Mouse (Mus musculus) left cerebral cortex, postnatal 36 days (tissue): ENCODE measurements at regions not wholly inside any gene's neighbourhood (a gene's known extent, or its start where the extent isn't known, plus 50 kb on each side); places are given as distances from the start of the nearest gene placed in this dataset.
A peak's percentile ranks its signal among the peaks of the same experiment; 100 is the strongest.

ENCODE experiments used
- DNase-seq, 2 experiments: peaks; one replicate each; pipeline ENCODE4 v3.0.0; 2021 to 2022; ENCODE audit warnings: low spot score in 2 of 2, mixed read lengths in 1 of 2
- intact Hi-C: fragments of 180-260 bp; cut with DNase I; formaldehyde crosslinking; loops from one replicate; pipeline ENCODE4 v1.15.1; 2025

- intact Hi-C loops = no loop called here
- DNase-seq = no peak
These were observed 92.1 kb downstream of the Bcl2l11 start for GRCm38 (mm10) chr2:128217784-128218467.

- DNase-seq = no peak
- intact Hi-C loops = no loop called here
These were observed 93.1 kb downstream of the Bcl2l11 start for GRCm38 (mm10) chr2:128218961-128219360.

DNA sequence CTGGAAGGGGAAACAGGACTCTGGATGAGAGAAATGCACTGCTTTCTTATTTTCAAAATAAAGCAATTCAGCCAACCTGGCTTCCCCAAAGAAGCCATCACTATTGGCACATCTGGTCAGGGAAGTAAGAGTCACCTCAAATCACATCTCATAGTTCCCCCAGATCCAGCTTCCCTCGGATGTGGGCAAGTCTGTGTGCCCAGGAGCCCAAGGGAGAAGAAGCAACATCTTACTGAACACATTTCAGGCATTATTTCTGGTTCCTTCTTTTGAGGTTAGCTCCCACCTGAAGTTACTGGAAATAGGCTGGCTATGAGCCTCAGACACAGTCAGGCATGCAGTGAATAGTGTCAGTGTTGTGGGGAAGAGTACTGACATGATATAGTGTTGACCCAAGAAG lies 95.2 kb downstream of the Bcl2l11 start:
- intact Hi-C loops = no loop called here
- DNase-seq = no peak

- intact Hi-C loops = no loop called here
- no peak for DNase-seq
These were observed 95.8 kb downstream of the Bcl2l11 start for GRCm38 (mm10) chr2:128221657-128222056.

- intact Hi-C loops = no loop called here
- no peak for DNase-seq
These were observed 100.7 kb downstream of the Bcl2l11 start for GRCm38 (mm10) chr2:128226465-128227047.

- intact Hi-C loops = no loop called here
- DNase-seq = no peak
These were observed 103.9 kb downstream of the Bcl2l11 start for GRCm38 (mm10) chr2:128229730-128230129.

GRCm38 (mm10) chr2:128230921-128231320 lies 105.1 kb downstream of the Bcl2l11 start:
- intact Hi-C loops = no loop called here
- DNase-seq = no peak

DNA sequence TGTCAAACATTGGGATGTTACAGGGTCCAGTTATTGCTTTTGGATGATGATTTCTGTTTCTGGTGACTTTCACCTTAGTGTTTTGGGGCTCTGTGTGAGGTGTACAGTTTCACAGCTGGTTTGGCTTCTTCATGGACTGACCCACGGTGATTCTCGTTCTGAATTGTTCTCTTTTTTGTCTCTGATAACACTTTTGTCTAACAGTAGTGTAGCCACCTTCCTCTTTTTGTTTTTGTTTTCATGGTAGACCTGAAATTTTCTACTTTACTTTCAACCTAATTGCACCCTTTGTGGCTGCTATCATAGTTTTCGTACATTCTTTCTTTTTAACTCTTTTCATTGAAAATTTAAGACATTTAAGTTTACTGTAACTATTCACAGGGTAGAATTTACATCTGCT lies 105.5 kb downstream of the Bcl2l11 start:
- DNase-seq = no peak
- intact Hi-C loops = no loop called here

GRCm38 (mm10) chr2:128232027-128232426 lies 106.2 kb downstream of the Bcl2l11 start:
- no peak for DNase-seq
- intact Hi-C loops = no loop called here

- DNase-seq = no peak
- intact Hi-C loops = no loop called here
These were observed 109.3 kb downstream of the Bcl2l11 start for GRCm38 (mm10) chr2:128235127-128235526.

DNA sequence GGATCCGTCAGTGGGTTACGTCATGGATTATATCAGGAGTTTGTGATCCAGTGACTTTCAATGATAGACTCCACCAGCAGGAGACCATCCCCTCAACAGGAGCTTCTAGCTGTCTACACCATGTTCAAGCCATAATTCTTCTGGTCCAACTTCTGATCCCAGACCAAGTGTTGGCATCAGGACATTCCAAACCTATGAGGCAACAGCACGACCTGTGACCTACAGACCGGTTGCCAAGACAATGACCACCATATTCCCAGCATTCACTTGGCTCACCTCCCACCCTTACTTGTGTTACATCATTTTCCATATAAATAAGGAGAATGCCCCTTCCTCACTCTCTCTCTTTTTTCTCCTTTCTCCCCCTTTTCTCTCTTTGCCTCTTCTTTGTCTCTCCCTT lies 113.6 kb downstream of the Bcl2l11 start:
- intact Hi-C loops = no loop called here

DNA sequence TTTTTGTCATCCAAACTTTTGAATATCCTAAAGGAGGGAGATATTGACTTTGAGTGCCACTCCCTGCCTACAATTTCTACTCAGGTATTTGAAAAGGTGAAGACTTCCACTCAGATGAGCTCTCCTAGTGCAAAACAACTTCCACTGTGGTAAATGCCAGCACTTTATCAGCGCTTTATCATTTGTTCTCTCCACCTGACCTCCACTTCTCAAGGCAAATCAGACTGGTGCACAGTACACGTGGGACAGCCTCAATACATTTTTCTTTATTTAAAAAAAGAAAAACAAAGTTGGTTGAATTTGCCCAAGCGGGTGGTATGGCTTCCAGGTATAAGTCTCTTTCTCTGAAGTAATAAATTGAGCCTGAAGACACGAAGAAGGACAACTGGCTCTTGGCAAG lies 114.2 kb downstream of the Bcl2l11 start:
- intact Hi-C loops = no loop called here

More for the DNA sequence above, 113.6 kb downstream of the Bcl2l11 start:
- DNase-seq = no peak

DNA sequence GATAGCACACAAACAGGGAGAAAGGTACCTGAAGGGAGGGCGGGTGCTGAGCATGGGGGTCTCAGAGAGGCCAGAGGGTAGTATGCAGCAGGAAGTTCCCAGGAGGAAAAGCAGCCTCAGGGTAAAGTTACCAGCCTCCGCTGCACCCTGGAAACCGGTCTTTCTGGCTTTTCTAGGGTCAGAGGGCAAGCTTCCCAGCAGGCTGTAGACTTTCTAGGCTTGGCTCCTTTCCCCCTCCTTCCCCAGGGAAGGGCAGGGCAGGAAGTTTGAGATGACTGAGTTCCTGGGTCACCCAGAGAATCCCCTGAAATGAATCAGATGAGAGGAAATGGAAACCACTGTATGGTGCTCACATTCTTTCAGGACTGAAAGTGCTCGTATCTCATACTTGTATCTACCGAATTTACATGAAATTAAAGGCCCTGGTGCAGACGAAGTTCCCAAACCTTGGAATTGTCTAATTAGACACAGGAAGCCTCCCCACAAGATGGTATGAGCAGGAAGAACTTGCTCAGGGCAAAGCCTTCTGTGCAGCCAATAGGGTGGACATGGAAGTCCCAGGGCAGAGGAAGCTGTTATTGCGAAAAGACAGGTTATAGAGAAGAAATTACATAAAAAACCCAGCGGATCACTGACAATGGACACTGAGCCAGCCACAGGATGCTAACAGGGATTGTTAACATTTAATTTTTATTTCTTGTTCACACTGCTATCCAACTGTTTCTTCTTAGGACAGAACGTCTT lies 114.9 kb downstream of the Bcl2l11 start:
- no peak for DNase-seq
- intact Hi-C loops = no loop called here

More for the DNA sequence above, 114.2 kb downstream of the Bcl2l11 start:
- DNase-seq = no peak

- DNase-seq = no peak
- intact Hi-C loops = no loop called here
These were observed 115.4 kb downstream of the Bcl2l11 start for GRCm38 (mm10) chr2:128241280-128241665.

DNA sequence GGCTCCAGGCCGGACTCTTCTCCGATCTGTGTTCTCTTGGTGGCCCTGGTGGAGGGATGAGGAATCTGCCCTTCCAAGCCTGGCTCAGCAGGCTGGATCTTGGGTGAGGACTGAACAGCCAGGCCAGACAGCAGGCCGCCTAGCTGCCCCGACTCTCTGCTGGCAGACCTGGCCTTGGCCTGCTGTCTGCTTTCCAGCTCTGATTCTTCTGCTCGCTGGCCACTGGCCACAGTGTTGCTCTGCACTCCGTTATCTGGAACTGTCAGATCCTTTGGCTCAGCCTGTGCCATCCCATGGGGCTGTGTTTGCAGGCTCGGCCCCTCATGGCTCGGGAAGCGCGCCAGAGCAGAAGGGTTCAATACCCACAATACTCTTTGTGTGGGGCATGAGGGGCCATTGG lies 119.7 kb downstream of the Bcl2l11 start:
- intact Hi-C loops = no loop called here
- peak; percentile 10 to 13 for DNase-seq

DNA sequence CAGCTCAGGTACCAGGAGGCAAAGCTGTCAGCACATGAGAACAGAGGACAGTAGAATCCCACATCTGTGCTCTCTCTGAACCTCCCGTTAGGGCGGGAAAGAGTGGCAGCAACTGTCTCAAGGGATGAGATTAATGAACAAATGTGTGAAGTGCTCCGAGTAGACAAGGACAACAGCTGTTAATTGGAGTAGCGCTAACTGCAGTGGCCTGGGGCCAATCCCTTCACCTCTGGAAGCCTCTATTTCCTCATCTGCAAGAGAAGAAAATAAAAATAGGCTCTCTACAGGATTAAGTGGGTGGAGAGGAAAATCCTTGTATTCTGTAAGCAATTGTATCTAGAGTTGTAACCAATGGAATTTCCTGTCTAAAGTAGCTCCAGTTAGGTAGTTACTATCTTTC lies 122.1 kb downstream of the Bcl2l11 start:
- intact Hi-C loops = no loop called here
- no peak for DNase-seq

DNA sequence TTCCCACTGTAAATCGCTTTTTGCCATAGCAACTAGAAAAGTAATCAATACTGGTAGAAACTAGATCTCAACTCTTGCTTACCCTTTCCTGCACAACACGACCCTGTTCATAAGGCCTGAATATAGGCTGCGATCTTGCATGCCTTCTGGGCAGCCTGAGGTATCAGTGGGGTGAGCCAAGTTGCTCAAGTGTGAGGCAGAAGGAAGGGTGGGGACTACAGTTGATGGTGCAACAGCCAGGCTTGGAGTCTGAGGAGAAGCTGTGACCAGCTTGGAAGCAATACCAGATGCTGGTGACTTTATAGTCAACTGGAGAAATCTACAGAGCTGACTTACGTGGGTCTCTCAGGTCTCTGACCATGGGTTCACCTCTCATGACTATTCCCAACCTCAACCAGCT lies 123.3 kb downstream of the Bcl2l11 start:
- DNase-seq = no peak
- intact Hi-C loops = no loop called here

DNA sequence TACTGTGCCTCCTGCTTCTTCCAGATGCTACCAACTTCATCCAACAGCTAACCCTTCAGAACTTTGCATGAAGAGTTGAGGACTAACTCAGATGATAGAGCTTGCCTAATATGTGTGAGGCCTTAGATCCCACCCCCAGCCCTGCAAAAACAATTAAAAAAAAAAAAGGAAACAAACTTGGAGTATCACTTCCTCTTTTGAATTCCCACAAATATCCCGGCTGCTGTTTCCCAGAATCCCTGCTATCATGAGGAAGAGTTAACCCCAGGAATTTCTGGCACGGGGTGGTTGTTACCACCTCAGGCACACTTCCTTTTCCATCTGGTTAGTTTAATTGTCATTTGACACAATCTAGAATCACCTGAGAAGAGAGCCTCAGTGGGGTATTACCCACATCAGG lies 123.8 kb downstream of the Bcl2l11 start:
- intact Hi-C loops = no loop called here
- DNase-seq = no peak

GRCm38 (mm10) chr2:128250841-128251240 lies 125.0 kb downstream of the Bcl2l11 start:
- DNase-seq = no peak
- intact Hi-C loops = no loop called here

DNA sequence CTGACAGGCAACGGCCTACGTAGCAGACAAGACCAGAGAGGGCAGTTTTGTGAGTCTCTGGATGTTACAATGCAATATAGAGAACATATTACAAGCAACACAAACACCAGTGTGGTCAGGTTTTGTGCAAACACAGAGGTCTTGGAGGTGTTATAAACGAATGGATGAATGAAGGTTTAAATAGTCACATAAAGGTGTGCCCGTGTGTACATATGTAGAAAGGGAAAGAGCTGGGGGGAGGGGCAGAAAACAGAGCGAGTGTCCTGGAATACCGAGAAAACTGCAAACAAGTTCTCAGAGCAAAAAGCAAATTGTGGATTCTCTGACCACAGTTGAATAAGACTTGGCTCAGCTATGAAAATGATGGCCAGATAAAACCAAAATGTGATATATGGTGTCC lies 130.8 kb downstream of the Bcl2l11 start:
- no peak for DNase-seq
- intact Hi-C loops = no loop called here

DNA sequence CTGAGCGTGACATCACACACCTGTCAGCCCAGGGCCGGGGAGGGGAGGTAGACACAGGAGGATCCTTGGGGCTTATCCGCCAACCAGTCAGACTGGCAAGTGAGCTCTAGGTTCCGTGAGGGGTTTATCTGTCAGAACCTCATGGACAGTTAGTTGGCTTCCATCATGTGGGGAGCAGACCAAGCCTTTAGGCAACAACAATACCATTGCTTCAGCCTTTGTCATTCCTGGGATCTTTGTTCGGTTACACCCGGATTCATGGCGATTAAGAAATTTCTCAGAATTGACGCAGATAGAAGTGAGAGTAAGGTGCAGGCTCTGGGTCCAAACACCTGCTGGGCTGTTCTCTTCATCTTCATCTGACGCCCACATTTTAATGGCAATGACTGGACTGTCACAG lies 131.4 kb downstream of the Bcl2l11 start:
- intact Hi-C loops = no loop called here
- DNase-seq = no peak
